Mouse (Mus musculus): ENCODE results near the gene Polr2b. TPM values are rescaled to one million over a fixed set of nuclear protein-coding genes. Genes with fewer than 3 reads are reported as not detected.

Gene Polr2b
- 10 to 100 TPM; 43.0 to 47.6 TPM for total RNA-seq (2021)
- long read RNA-seq, experiment 1, full-length matches to known transcripts: 73 of 81 reads
- long read RNA-seq, experiment 1, partial matches to known transcripts: 4 of 81 reads
- long read RNA-seq, experiment 1, other reads (novel, unspliced or antisense): 4 of 81 reads
- long read RNA-seq, experiment 2, full-length matches to known transcripts: 48 of 53 reads
- long read RNA-seq, experiment 2, partial matches to known transcripts: 3 of 53 reads
- long read RNA-seq, experiment 2, other reads (novel, unspliced or antisense): 2 of 53 reads

DNA sequence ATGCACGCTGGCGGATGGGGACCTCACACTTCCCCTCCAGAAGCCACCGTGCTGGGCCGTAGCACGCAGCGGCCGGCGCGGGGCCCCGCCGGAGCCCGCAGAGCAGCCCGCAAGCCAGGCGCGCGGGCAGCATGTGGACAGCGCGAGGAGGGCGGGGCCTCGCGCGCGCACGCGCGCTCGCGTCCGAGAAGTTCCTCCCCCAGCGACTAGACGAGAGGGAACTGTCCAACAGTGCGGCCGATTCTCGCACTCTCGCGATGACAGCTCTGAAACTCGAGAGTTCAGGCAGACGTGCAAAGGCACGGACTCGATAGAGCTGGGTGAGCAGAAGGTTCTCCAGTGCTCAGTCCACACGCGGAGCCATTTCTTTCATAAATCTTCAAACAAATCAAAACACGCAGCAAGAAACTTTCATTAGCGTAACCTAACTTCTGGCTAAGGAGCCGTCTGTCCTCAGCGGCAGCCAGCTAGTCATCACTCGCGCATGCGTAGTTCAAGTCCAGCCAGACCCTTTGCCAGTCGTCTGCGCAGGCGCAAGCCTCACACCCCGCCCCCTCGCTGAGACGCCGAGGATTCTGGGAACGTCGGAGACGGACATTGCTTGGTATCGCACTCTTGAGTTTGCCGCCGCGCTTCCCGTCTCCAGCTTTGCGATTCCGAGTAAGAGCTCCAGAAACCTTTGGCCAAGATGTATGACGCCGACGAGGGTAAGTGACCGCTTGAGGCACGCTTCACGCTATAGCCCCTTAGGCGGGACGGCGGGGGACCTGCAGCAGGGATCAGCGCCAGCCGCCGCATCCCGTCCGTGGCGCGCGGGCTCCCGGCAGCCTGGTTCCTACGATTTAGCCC is at the start of gene Polr2b, which contains the start of gene Noa1:
Polr2b (plus strand) TSS at position 224 of the 849 bp plus-strand sequence.
Noa1 (minus strand) TSS at position 161 of the 849 bp plus-strand sequence.
- DNase-seq (ENCODE audit: extremely low spot score in 1 of 2, low spot score in 2 of 2): peak; percentile 98 to 99
- TF ChIP-seq CTCF (IDR thresholded peaks at IDR 0.05): no peak
- peak within 1 kb of the TSS; percentile 86 for H3K27ac ChIP-seq
- H3K4me3 ChIP-seq: peak within 1 kb of the TSS; percentile 86
- intact Hi-C loops (cut with DNase I): loop anchor here (2.0 kb wide), 1 partner anchor 43 kb away; no protein-coding TSS in a partner anchor

DNA sequence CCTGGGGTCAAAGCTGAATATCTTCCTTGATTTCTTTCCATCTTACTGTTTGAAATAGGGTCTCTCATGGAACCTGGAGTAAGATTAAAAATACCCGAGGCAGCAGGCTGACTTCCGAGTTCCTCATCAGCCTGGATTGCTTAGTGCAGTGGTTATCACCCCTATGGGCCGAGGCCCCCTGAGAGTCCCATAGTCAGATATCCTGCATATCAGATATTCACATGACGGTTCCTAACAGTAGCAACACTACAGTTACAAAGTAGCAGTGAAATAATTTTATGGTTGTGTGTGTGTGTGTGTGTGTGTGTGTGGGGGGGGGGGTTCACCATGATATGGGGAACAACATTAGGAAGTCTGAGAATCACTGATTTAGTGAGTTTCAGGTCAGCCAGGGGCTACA is 48.8 kb upstream of the Polr2b start:
- Histone ChIP-seq H3K4me3 (no peak overlapping the region), H3K27ac (no peak overlapping the region)
- TF ChIP-seq CTCF (IDR thresholded peaks at IDR 0.05): no peak
- DNase-seq (ENCODE audit: extremely low spot score in 1 of 2, low spot score in 2 of 2): no peak
- intact Hi-C loops (cut with DNase I): no loop called here

DNA sequence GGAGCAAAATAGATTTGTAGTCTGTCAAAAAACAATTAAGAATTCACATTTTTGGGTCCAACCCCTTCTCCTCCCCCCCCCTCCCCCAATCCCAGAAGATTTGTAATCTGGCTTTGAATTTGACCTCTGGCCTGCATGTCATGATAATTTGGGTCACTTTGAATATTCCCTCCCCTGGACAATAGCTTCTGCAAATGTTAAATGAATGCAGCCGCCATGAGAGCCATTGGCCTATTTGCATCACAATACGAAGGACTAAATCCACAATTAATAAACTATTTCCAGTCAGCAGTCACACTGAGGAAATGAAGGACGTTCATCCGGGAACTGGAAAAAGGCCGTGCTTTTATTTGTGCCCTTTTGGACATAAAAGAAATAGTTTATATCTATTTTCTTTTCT is 47.8 kb upstream of the Polr2b start:
- DNase-seq (ENCODE audit: extremely low spot score in 1 of 2, low spot score in 2 of 2): no peak
- TF ChIP-seq CTCF (IDR thresholded peaks at IDR 0.05): no peak
- Histone ChIP-seq H3K27ac (no peak overlapping the region), H3K4me3 (no peak overlapping the region)
- intact Hi-C loops (cut with DNase I): no loop called here

DNA sequence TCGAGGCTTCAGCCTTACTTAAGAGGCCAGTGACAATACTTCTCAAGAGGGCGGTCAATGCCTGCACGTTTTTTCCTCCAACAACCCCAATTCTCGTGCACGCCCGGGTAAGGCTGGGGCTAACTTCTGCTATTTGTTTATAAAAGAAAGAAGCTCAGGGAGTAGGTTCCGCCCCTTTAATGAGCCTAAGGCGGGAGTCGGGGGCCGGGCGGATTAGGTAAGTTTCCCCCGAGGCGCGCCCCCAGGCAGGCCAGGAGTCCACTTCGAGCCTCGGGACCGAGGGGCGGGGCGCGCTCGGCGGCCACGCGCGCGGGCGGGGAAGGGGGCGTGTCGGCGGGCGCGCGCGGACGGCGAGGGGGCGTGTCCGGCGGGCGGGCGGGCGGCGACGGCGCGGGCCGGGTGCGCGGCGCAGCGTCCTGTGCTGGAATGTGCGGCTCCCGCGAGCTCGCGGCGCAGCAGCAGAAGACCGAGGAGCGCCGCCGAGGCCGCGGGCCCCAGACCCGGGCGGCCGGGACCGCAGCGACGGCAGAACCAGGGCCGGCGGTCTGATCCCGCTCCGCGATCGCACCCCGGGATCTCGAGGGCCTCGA is 44.8 kb upstream of the Polr2b start, which contains the start of gene Rest:
Rest (plus strand) TSS at position 411 of the 590 bp plus-strand sequence.
- TF ChIP-seq CTCF (IDR thresholded peaks at IDR 0.05): no peak
- intact Hi-C loops (cut with DNase I): no loop called here
- Histone ChIP-seq H3K4me3 (peak within 1 kb of the TSS; percentile 70), H3K27ac (peak within 1 kb of the TSS; percentile 28; the same call in 1 of the 2 replicates)
- DNase-seq (ENCODE audit: extremely low spot score in 1 of 2, low spot score in 2 of 2): peak; percentile 54 to 61

DNA sequence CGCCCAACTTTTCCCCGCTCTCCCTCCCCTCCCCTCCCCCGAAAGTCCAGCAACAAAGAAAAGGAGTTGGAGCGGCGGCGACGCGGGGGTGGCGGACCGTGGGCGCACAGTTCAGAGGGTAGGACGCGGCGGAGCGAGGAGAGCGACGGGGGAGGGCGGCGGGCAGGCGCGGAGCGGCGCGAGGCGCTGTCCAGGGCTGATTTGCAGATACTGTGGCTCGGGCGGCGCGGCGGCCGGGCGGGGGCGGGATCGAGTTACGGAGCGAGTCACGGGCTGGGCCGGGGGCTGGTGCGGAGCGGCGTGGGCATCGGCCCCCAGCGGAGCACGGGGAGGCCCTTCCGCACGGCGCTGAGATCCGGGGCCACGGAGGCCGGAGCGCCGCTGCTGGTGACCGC is 44.3 kb upstream of the Polr2b start:
- H3K4me3 ChIP-seq: peak overlapping the region; percentile 70
- no peak for TF ChIP-seq CTCF (IDR thresholded peaks at IDR 0.05)
- peak overlapping the region; percentile 28; the same call in 1 of the 2 replicates for H3K27ac ChIP-seq
- intact Hi-C loops (cut with DNase I): loop anchor here (2.0 kb wide), 1 partner anchor 45 kb away; the partner anchor contains the start of genes Noa1 and Polr2b
- DNase-seq (ENCODE audit: extremely low spot score in 1 of 2, low spot score in 2 of 2): peak; percentile 59 to 63

DNA sequence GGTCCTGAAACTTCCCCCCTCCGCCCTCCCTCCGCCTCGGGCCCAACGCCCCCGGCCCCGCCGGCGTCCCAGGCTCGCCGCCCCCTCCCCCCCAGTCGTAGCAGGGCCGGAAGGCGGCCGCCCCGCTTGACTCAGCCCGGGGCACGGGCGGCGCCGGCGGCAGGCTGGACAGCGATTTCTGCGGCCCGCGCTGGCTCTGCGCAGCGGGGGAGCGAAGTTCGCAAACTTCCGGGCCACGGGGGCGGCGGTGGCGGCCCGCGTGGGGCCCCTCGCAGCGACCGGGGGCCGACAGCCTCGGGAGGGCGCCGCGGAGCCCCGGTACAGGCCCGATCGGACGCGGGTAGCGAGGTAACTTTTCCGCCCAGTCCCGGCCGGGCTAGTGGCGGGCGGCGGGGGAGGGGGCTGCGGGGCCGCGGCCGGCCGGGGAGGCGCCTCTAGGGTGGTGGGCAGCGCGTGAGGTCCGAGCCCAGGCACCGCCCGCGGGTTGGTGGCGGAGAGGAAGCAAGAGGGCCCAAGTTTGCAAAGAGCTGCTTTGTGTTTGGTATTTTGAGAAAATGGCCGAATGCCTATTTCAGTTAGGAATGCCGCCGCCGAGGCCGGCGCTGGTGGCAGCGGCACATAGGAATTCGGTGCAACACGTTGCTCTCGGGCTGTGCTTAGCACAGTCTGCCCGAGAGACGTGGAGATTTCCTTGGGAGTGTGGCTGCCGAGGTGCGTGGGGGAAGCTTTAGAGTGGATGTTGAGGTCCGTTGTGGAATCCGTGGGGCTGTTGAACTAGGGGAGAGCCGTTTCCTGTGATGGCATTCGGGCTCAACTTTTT is 43.7 kb upstream of the Polr2b start:
- TF ChIP-seq CTCF (IDR thresholded peaks at IDR 0.05): no peak
- H3K27ac ChIP-seq: peak overlapping the region; percentile 28; the same call in 1 of the 2 replicates
- peak; percentile 26 to 29 for DNase-seq (ENCODE audit: extremely low spot score in 1 of 2, low spot score in 2 of 2)
- intact Hi-C loops (cut with DNase I): loop anchor here (2.0 kb wide), 1 partner anchor 45 kb away; the partner anchor contains the start of genes Noa1 and Polr2b
- peak overlapping the region; percentile 70 for H3K4me3 ChIP-seq

DNA sequence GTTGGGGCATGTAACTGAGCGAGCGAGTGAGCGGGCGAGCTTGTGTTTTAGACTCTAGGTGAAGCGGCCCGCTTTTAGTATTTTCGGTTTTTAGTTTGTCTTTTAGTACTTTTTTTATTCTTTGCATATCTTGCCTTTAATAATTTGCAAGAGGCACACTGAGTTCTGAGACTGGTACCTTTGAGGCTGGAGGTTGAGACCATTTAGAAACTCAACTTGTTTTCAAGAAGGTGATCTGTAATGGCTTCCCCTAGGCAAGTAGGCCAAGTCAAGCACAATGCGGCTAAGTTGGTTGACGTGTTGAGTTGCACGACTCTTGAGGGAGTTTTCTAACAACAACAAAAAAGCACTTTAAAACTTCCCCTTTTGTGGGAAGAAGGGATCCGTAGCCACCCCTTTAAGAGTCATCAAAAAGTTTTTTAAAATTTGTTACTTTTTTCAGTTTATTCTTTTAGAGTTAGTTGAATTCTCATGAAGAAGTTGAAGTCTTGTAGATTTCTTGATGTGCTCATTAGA is 43.0 kb upstream of the Polr2b start:
- DNase-seq (ENCODE audit: extremely low spot score in 1 of 2, low spot score in 2 of 2): no peak
- no peak for TF ChIP-seq CTCF (IDR thresholded peaks at IDR 0.05)
- H3K4me3 ChIP-seq: peak overlapping the region; percentile 70
- intact Hi-C loops (cut with DNase I): loop anchor here (2.0 kb wide), 1 partner anchor 44 kb away; the partner anchor contains the start of genes Noa1 and Polr2b
- peak overlapping the region; percentile 12; the same call in 1 of the 2 replicates for H3K27ac ChIP-seq

DNA sequence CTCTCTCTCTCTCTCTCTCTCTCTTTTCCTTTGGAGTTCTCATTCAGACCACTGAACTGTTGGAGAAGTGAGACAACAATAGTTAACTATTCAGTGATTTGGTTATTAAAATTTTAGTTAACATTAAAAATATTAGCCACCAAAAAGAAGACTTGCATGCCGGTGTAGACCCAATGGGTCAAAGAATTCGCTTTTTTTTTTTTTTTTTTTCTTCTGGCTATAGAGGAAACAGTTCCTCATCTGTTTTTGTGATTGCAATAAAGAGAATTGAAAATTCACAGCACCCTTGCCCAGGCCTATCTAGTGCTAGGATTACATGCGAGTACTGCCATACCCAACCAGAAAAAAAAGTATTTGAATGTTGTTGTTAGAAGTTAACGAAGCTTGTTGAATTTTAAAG is 42.5 kb upstream of the Polr2b start:
- TF ChIP-seq CTCF (IDR thresholded peaks at IDR 0.05): no peak
- DNase-seq (ENCODE audit: extremely low spot score in 1 of 2, low spot score in 2 of 2): no peak
- Histone ChIP-seq H3K27ac (no peak overlapping the region), H3K4me3 (no peak overlapping the region)
- intact Hi-C loops (cut with DNase I): loop anchor here (2.0 kb wide), 1 partner anchor 43 kb away; the partner anchor contains the start of genes Noa1 and Polr2b

DNA sequence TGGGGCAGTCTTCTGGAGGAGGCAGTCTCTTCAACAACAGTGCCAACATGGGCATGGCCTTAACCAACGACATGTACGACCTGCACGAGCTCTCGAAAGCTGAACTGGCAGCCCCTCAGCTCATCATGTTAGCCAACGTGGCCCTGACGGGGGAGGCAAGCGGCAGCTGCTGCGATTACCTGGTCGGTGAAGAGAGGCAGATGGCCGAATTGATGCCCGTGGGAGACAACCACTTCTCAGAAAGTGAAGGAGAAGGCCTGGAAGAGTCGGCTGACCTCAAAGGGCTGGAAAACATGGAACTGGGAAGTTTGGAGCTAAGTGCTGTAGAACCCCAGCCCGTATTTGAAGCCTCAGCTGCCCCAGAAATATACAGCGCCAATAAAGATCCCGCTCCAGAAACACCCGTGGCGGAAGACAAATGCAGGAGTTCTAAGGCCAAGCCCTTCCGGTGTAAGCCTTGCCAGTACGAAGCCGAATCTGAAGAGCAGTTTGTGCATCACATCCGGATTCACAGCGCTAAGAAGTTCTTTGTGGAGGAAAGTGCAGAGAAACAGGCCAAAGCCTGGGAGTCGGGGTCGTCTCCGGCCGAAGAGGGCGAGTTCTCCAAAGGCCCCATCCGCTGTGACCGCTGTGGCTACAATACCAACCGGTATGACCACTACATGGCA is 41.9 kb upstream of the Polr2b start:
- H3K4me3 ChIP-seq: no peak overlapping the region
- DNase-seq (ENCODE audit: extremely low spot score in 1 of 2, low spot score in 2 of 2): no peak
- TF ChIP-seq CTCF (IDR thresholded peaks at IDR 0.05): no peak
- intact Hi-C loops (cut with DNase I): loop anchor here (2.0 kb wide), 1 partner anchor 43 kb away; the partner anchor contains the start of genes Noa1 and Polr2b
- no peak overlapping the region for H3K27ac ChIP-seq

DNA sequence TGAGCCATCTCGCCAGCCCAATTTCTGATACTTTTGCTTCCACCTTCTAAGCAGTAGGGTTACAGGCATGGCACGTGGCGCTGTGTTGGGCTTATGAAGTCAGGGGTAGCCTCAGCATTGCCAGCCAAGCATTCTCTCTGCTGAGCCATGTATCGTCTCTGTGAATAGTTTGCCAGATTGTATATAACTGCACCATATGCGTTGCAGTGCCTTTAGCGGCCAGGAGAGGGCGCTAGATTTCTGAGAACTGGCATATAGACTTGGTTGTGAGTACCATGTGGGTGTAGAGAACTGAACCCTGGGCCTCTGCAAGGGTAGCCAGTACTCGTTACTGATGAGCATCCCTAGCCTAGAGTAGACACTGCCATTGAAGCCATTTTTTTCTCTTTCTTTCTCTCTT is 40.5 kb upstream of the Polr2b start:
- intact Hi-C loops (cut with DNase I): no loop called here
- no peak overlapping the region for H3K27ac ChIP-seq
- TF ChIP-seq CTCF (IDR thresholded peaks at IDR 0.05): peak; percentile 35
- DNase-seq (ENCODE audit: extremely low spot score in 1 of 2, low spot score in 2 of 2): no peak
- no peak overlapping the region for H3K4me3 ChIP-seq
